Mouse (Mus musculus): ENCODE measurements around the gene St6galnac4.

St6galnac4 gene

DNA sequence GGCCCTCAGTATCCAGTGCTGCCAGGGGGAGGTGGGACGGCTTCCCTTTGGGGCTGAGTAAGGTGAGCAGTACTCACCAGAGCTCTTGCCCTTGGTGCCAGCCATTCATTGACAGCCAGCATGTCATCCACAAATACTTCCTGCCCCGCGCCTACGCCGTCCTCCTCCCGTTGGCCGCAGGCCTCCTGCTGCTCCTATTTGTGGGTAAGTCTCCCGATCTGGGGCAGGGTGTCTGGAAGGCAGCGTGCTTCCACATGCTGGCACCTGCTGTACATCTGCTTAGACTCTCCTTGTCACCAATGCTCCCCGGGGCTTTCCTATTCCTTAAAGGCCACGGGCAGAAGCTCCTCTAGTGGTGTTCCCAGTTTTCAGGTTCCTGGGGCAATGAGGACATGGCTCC lies 14.7 kb upstream of the St6galnac4 start:
- DNase-seq, result no peak

DNA sequence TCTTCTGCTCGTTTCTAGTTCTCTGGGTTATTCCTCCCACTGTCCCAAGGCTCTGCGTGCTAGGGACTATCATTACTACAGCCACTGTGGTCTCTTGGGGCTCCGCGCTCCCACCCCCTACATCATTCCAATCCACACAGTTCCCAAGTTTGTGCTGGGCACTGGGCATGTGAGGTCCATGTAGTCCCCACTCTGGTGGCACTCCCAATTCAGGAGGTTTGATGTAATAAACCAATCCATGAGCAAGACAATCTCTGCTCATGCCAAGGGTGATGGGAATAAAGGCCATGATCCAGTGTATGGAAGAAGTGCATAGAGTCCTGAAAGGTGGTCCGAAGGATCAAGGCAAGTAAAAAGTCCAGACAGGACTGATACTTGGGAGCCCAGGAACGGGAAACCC lies 12.4 kb upstream of the St6galnac4 start, which contains the start of gene Pip5kl1:
Gene Pip5kl1 (plus strand): TSS at position 301 of the 400 bp plus-strand sequence.
- DNase-seq, result no peak

DNA sequence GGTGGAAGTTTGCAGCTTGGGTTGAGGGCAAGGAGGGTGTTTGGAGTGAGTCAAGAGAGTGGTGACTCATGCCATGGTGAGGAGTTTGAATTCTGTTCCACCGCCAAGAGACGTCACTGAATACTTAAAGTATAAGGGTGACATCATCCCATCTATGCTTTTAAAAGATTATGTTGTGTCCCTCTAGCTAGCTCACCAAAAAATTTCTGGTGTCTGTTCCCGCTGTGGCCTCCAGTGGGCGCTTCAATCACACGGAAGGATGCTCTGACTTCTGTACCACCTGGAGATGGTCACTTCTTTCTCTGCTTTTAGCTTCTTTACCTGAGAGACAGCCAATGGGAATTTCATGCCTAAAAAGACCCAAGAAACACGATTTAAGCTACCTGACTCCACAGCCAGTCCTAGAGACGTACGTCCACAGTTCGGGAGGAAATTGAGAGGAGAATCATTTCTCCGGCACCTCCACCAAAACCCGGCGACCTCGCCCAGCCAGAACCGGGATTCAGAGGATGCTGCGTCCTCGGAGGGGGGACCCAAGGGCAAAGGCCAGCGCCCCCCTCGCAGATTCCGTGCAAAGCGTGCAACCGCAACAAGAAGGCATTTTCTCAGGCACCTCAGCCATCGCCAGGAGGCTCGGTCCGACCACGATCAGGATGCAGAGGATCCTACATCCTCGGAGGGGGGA lies 11.9 kb upstream of the St6galnac4 start:
- DNase-seq, result peak; percentile 71

DNA sequence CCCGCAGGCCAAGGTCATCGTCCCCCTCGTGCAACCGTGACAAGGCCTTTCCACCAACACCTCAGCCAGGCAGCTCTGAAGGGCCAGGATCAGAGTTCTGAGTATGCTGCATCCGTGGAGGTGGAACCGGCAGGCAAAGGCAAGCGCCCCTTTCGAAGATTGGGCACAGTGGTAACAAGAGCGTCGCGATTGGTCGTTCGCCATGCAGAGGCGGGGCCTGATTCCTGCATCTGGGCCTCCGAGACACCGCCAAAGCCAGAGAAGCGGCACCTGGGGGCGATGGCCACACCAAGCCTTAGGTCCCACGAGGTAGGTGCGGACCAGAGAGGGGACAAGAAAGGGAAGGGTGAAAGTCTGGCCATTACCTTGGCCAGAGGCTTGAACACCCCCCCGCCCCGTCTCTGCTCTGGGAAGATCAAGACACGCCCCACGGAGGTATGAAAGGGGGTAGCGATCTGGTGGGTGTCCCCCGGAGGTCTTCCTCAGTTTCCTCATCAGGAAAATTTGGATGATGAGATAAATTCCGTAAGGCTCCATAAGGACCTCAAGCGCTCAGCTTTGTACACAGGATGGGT lies 11.2 kb upstream of the St6galnac4 start, which contains the start of gene 9430097D07Rik:
Gene 9430097D07Rik (minus strand): TSS at position 99 of the 575 bp plus-strand sequence.
- DNase-seq, result peak; percentile 87

DNA sequence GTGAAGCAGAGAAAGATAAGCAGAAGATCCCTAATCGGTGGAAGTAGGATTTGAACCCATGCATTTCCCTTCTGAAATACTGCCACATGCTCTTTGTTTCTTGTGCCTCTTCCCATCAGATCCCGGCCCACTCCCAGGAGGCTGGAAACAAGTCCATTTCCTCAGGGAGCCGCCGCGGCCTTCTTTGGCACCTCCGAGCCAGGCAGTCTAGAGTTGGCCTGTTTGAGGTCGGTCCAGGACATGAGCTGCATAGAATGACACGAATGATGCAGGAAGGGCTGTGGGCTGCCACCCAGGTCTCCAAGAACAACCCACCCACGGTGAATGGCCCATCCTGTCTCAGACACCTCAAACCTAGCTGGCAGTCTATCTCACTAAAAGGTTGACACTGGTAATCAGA lies 10.4 kb upstream of the St6galnac4 start:
- DNase-seq, result no peak

DNA sequence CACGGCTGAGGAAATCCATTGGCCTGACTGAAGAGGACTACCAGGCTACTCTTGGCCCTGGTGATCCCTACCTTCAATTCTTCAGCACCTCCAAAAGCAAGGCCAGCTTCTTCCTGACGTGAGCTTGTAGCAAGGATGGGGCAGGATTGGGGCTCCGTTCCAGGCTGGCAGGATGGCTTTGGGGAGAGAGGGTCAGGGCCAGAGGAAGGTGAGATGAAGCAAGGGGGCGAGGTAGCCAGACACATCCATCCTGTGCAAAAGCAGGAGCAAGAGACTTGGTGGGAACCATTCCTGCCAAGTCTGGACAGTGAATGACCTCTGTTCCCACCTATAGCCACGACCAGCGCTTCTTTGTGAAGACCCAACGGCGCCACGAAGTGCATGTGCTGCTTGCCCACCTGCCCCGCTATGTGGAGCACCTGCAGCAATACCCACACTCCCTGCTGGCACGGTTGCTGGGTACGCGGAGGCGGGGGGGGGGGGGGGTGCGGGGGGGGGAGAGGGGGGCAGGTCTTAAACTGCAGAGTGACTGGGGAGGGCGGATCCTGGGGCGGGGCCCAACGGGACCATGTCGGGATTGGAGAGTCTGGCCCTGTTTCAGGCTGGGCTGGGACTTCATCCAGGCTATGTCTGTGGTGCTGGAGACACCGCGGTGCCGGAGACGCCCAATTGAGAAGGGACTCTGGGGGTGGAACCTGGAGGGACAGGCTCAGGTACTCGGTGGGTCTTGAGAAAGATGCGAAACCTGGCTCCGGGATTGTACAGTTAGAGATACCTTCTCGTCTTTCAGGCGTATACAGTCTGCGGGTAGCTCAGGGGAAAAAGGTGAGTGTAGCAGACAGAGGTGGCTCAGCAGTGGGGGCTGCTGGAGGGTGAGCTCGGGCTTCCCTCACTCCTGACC lies 8.5 kb upstream of the St6galnac4 start:
- no peak for DNase-seq

DNA sequence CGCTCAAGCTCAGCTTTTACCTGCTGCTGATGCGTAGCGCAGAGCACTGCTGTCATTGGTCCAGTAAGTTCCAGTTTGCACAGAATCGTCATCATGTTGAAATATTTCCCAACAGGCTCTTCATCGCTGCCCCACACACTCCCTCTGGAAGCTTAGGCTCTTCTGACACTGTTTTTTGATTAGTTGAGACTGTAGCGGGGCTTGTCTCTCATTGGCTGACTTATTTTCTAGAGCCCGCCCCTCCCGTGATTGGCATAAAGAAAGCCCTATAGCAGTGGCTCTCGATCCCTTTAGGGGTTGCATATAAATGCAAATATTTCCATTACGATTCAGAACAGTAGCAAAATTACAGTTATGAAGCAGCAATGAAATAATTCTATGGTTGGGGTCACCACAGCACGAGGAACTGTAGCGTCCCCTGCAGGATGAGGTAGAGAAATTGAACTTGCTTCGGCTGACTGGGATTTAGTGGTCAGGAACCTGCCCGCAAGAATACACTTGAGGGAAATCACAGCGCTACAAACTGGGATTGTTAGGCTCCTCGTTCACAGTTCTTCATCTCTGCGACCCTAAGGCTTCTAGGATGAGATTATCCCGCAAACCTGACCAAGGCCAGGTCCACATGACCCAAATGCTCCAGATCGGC lies 5.3 kb upstream of the St6galnac4 start:
- peak; percentile 66 for DNase-seq

DNA sequence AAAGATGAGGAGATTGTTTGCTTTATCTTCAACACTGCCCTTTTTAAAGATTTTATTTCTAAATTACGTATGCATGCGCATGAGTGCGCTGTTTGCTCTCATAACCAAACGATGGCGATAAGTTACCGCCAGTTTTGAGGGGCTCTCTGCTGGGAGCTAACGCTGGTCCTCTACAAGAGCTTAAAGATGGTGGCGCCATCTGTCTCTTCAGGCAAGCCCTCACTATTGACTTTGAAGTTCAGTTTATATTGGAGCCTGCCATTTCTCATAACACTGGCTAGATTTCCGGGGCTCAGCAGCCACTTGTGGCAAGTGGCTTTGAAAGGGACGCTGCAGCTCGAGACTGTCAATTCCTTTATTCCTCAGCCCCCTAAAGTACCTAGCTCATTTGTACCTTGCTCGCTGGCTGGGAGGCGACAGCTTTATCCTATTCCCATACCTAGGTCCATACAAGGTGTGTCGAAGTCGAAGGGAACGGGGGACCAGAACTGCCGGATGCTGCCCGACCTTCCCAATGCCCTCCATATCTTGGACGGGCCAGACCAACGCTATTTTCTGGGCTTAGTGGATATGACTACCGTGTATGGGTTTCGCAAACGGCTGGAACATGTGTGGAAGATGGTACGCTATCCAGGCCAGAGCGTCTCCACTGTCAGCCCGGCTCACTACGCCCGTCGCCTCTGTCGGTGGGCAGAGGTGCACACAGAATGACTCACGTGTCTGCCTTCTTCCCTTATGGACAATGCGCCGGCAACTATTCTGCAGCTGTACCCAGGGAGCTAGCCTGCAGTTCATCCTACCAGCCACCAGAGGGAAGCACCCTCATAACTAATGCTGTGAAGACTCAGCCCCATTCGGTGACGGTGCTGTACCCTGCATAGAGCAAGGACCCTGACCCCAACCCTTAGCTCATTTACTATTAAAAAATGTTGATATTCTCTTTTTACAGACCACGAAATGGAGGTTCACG lies 3.8 kb upstream of the St6galnac4 start:
- peak; percentile 90 for DNase-seq

DNA sequence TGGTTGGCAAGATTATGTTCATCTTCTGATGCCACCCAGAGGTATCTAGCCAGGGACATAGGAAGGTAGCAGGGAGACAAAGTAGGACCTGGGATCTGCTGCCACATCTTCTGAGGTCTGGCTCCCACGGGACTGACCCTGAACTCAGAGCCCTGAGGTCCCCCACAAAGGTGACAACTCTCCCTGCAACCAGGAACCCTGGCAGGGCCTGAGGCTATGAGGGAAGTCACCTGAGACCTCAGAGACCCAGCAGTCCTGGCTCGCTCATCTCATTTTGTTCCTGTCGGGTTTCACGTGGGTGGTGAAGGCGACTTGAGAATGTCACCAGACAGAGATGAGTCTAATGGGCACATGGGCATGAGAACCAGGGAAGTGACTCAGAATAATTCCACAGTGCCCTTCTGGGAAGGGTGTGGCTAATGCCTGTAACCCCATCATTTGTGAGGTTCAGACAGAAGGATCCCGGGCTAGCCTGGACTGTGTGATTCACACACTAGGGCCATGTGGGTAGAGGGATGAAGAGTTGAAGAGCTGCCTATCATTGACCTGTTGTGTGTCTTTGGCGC lies 1.7 kb upstream of the St6galnac4 start:
- DNase-seq, result no peak

DNA sequence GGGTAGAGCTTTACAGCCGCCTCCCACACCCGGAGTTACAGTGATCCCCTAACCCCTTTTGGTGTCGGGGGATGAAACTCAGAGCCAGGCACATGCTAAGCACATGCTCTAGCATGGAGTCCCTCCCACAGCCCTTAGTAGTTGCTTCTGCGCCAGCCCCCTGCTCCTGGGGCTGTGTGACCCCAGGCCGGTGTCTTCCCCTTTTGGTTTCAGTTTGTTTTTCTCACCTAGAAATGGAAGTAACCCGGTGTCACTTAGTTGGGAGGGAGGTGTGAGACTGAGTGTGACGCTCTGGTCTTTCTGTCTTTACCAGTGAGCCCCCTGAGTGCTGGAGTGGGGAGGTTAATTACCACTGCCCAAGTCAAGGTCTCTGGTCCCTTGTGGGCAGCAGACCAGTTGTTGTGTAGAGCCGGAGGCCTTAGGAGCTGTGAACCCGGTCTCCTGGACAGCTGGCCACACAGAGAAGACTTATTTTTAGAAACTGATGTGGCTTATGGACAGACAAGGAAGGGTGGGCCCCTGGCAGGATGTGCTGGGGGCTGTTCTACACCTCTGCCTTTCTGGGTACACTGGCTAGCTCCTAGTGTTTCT lies 931 bp downstream of the St6galnac4 start:
- DNase-seq, result peak; percentile 23

DNA sequence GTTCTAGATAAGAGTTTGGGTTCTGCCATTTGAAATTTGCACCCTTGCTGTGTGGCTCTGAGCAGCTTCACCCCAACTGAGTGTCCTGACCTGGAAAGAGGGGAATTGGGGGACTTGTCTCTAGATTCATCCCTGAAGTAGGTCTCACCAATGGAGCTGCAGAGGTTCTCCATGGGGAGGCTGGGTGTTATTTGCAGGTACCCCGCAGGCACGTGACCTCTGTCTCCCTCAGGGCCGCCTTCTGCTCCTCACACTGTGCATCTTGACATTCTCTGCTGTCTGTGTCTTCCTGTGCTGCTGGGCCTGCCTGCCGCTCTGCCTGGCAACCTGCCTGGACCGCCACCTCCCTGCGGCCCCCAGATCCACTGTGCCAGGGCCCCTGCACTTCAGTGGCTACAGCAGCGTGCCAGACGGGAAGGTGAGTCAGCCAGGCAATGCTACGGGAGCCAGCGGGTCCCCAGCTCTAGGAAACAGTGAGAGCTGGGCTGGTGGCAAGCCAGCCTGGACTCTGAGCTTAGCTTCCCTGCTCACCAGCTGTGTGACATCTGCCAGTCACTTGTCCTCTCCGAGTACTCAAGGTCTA lies 2.4 kb downstream of the St6galnac4 start:
- no peak for DNase-seq

DNA sequence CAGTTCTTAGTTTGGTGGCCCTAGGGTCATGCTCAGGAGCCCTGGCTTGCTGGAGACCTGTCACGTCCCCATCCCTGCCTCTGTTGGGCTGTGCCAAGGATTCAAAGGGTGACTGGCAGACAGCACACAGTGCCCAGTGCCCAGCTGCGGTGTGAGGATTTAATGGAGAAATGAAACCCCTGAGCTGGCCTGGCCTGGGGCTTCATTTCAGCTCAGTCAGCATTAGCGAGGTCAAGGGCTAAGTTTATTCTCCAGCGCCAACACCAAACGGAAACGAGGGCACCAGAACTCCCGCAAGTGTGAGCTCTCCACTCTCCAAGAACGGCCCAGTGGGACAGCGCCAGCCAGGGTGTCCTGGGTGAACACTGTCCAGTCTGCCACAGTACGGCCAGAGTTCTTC lies 3.3 kb downstream of the St6galnac4 start:
- DNase-seq, result no peak

DNA sequence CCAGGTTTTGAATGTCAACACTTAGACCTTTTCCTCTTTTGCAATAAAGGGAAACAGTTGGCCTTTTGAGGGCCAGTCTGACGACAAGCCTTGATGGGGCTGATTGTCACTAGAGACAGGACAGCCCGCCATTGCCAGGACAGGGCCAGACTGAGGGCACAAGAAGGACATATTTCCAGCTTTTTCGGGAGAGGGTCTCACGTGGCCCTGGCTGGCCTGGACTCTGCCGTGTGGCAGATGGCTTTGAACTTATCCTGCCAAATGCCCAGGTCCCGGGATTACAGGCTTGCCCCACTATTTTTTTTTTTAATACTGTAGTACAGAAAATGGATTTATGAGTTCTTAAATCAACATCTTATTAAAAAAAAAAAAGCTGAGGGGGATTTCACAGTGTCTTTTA lies 4.4 kb downstream of the St6galnac4 start:
- DNase-seq, result no peak

DNA sequence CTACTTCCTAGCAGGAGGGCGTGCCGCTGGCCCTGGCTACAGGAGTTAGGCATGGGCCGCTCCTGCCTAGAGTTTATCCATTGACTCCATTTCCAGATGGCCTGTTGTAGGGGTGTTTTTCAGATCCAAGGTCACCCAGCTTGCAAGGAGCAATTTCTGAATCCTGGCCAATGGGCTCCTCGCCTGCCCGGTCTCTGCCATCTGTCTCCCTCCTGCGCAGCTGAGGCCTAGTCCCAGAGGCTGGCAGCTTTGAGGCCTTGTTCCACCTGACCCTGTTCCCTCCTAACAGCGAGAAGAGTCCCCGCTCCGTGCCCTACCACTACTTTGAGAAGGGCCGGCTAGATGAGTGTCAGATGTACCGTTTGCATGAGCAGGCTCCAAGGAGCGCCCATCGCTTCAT lies 9.8 kb downstream of the St6galnac4 start:
- DNase-seq, result no peak

DNA sequence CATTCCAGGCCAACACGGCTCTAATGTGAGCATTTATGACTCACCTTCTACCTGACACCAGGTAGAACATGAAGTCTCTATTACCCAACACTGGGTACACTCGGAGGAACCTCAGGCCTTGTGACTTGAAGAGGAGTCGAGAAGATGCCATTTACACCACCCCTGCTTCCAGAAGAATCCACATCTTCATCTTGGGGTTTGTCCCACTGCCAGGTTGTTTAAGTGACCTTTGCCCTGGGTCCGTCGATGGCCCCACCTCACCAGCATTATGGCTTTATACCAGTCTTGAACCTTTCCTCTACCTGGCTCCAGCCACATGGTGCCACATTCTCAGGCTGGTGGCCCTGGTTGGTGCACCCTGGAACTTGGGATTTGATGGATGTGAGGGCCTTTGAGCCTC lies 10.4 kb downstream of the St6galnac4 start:
- DNase-seq, result no peak

DNA sequence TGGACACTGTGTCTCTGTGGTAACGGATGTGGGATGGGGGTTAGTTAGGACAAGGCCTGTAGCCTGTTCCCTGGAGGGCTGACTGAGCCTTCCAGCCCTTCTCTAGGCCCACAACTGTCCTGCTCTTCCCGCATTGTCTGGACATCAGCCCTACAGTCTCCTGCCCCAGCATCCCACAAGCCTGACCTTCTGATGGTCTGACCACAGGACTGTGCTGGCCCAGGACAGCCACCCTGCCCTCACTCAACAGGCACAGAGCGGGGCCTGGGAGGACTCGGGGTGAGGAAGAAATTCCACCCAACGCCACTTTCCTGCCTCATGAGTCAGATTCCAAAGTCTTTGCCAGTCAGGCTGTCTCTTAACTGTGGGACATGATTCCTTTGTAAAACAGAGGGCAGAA lies 10.8 kb downstream of the St6galnac4 start:
- DNase-seq, result no peak

DNA sequence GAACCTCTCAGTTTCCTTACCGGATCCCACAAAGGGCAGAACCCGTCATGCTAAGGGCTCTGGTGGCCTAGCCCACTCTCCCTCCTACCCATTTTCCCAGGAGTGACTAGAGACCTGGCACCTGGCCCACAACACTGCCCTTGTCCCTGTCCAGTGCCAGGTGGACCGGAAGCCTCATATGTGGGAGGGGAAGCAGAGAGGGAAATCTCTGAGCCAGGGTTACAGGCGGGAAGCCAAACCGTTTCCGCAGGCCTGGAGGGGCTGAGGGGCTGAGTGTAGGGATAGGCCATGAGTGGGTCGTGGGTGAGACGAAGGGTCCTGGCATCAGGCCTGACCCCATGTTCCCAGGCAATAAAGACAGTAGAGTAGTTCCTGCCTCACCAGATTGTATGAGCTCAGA lies 11.6 kb downstream of the St6galnac4 start:
- no peak for DNase-seq

DNA sequence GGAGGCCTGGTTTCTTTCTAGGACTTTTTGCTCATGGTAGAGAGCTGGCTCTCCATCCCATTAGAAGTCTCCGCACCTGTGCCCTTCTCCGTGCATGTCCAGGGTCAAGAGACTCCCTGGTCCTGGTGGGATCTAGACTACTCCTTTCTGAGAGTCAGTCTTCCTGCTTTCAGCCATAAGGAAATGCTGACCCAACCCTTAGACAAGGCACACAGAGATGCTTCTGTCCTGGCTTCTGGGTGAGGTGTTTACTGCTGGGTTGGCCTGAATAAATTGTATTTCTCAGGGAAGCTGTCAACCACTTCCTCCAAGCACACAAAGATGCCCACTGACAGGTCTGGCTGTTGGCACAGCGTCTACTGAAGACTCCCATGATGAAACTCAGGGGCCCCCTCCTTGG lies 12.5 kb downstream of the St6galnac4 start, which contains the start of gene St6galnac6:
Gene St6galnac6 (plus strand): TSS at position 301 of the 400 bp plus-strand sequence.
- DNase-seq, result no peak

DNA sequence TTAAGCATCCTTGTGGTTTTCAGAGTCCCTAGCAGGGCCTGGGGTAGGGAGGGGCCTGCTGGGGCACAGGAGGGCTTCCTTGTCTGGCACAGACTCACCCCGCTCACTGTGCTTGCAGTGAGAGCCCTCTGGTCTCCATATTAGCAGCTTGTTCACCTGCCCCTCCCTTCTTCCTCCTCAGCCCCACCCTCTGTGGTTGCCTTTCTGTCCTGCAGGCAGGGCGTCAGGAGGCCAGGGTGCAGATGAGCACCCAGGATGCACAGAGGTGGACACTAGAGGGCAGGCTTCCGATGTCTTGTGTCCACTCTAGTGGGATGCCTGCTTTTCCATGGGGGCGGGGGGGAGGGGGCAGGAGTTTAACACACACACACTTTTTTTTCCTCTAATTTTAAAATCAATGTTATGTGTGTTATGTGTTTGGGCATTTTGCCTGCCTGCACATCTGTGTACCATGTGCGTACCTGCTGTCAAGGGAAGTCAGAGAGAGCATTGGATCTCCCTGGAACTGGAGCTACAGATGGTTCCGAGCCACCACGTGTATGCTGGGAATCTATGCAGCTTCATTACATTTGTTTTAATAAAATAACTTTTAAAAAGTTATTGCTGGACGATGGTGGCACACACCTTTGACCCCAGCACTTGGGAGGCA lies 14.6 kb downstream of the St6galnac4 start:
- DNase-seq, result peak; percentile 69

DNA sequence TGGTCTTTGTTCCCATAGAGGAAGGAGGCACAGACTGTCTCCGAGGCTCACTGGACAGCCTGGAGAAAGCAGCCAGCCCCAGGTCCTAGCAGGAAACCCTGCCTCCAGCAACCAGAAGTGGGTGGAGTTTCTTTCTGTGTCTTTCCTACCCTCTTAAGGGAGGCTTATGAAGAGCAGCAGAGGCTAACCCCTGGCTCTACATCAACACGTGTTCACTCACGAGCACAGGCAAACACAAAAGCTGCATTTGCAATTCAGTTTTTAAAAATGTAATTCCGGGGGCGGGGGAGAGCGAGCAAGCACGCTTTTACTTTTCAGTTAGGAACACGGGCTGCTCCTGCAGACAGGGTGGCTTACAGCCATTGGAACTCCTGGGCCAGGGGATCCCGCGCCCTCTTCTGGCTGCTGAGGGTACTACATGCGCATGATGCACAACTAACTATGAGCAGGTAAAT lies 15.7 kb downstream of the St6galnac4 start:
- DNase-seq, result peak; percentile 82

All from embryo, embryonic 11 days (tissue).